Mouse (Mus musculus): ENCODE measurements around the gene Ttc39b.
"Not testable (repeated sequence)": the region's sequence is repeated elsewhere in the genome, so short reads cannot be mapped to it uniquely, and the experiment has no call there.

Gene Ttc39b

GRCm38 (mm10) chr4:83273616-83274050, 50.4 kb downstream of the Ttc39b start:
- DNase-seq (ENCODE audit: low read depth, low spot score), result peak; percentile 69

- DNase-seq (ENCODE audit: low read depth, low spot score), result no peak
Measured at GRCm38 (mm10) chr4:83272917-83273615, 51.0 kb downstream of the Ttc39b start.

GRCm38 (mm10) chr4:83270481-83270880, 53.6 kb downstream of the Ttc39b start:
- no peak for DNase-seq (ENCODE audit: low read depth, low spot score)

- DNase-seq (ENCODE audit: low read depth, low spot score), result no peak
Measured at GRCm38 (mm10) chr4:83269614-83270013, 54.4 kb downstream of the Ttc39b start.

GRCm38 (mm10) chr4:83265926-83266692, 57.9 kb downstream of the Ttc39b start:
- DNase-seq (ENCODE audit: low read depth, low spot score), result peak; percentile 61

GRCm38 (mm10) chr4:83264832-83265231, 59.2 kb downstream of the Ttc39b start:
- DNase-seq (ENCODE audit: low read depth, low spot score), result peak; percentile 56

GRCm38 (mm10) chr4:83261998-83262397, 62.1 kb downstream of the Ttc39b start:
- DNase-seq (ENCODE audit: low read depth, low spot score), result peak; percentile 63

- DNase-seq (ENCODE audit: low read depth, low spot score), result no peak
Measured at GRCm38 (mm10) chr4:83259690-83260089, 64.4 kb downstream of the Ttc39b start.

- no peak for DNase-seq (ENCODE audit: low read depth, low spot score)
Measured at GRCm38 (mm10) chr4:83258273-83258672, 65.8 kb downstream of the Ttc39b start.

GRCm38 (mm10) chr4:83257279-83258260, 66.5 kb downstream of the Ttc39b start:
- DNase-seq (ENCODE audit: low read depth, low spot score), result no peak

GRCm38 (mm10) chr4:83256779-83257178, 67.3 kb downstream of the Ttc39b start:
- DNase-seq (ENCODE audit: low read depth, low spot score), result no peak

- no peak for DNase-seq (ENCODE audit: low read depth, low spot score)
Measured at GRCm38 (mm10) chr4:83254941-83255340, 69.1 kb downstream of the Ttc39b start.

GRCm38 (mm10) chr4:83253679-83254078, 70.4 kb downstream of the Ttc39b start:
- DNase-seq (ENCODE audit: low read depth, low spot score), result no peak

- DNase-seq (ENCODE audit: low read depth, low spot score), result no peak
Measured at GRCm38 (mm10) chr4:83243706-83244105, 80.3 kb downstream of the Ttc39b start.

- peak; percentile 73 for DNase-seq (ENCODE audit: low read depth, low spot score)
Measured at GRCm38 (mm10) chr4:83241630-83242029, 82.4 kb downstream of the Ttc39b start.

- DNase-seq (ENCODE audit: low read depth, low spot score), result no peak
Measured at GRCm38 (mm10) chr4:83237656-83238055, 86.4 kb downstream of the Ttc39b start.

GRCm38 (mm10) chr4:83235304-83235703, 88.8 kb downstream of the Ttc39b start:
- DNase-seq (ENCODE audit: low read depth, low spot score), result not testable (repeated sequence)

- peak; percentile 57 for DNase-seq (ENCODE audit: low read depth, low spot score)
Measured at GRCm38 (mm10) chr4:83234739-83235138, 89.3 kb downstream of the Ttc39b start.

- DNase-seq (ENCODE audit: low read depth, low spot score), result no peak
Measured at GRCm38 (mm10) chr4:83234132-83234531, 89.9 kb downstream of the Ttc39b start.

GRCm38 (mm10) chr4:83233181-83234123, 90.6 kb downstream of the Ttc39b start:
- peak; percentile 98 for DNase-seq (ENCODE audit: low read depth, low spot score)

Measured in brain, adult 2 months (tissue).